Mouse (Mus musculus): Measurements from ENCODE around the gene Nppb. TPM values are rescaled to one million over a fixed set of nuclear protein-coding genes. Genes with fewer than 3 reads are reported as not detected.

Nppb gene
- polyA plus RNA-seq, 1 experiment from 2014 or later: not detected

GRCm38 (mm10) chr4:147940111-147940510, 45.5 kb upstream of the Nppb start:
- TF ChIP-seq CTCF (IDR thresholded peaks at IDR 0.05; ENCODE audit: low read depth): no peak
- 0 out of 2 replicates have a peak overlapping the region, but pooled peaks have one; percentile 88 for H3K4me3 ChIP-seq (ENCODE audit: low read depth, low read length)
- ATAC-seq (ENCODE audit: insufficient read depth) (no peak), DNase-seq (peak; percentile 80)
- H3K27ac ChIP-seq (ENCODE audit: low read depth): peak overlapping the region; percentile 81
- 37% methylated on average over 9 of the region's 9 CpGs for WGBS
- no peaks in the 10 kb centered on the region for H3K27me3 ChIP-seq (ENCODE audit: insufficient read depth, low read length)
- H3K9me3 ChIP-seq (ENCODE audit: low read depth, low read length): no peaks in the 10 kb centered on the region
- peaks cover 19% of the 10 kb centered on the region for H3K4me1 ChIP-seq (ENCODE audit: insufficient read depth)
- H3K9ac ChIP-seq: no peak overlapping the region
- peak overlapping the region; percentile 97 for H3K4me2 ChIP-seq
- H3K36me3 ChIP-seq (ENCODE audit: insufficient read depth): peaks cover 11% of the 10 kb centered on the region

GRCm38 (mm10) chr4:147940576-147941044, 45.0 kb upstream of the Nppb start, which contains the start of gene 2510039O18Rik:
TSS of gene 2510039O18Rik (plus strand) at chr4:147940895.
- TF ChIP-seq CTCF (IDR thresholded peaks at IDR 0.05; ENCODE audit: low read depth): no peak
- H3K9me3 ChIP-seq (ENCODE audit: low read depth, low read length): no peaks in the 10 kb centered on the region
- H3K36me3 ChIP-seq (ENCODE audit: insufficient read depth): peaks cover 16% of the 10 kb centered on the region
- H3K27ac ChIP-seq (ENCODE audit: low read depth): peak within 1 kb of the TSS; percentile 81
- H3K27me3 ChIP-seq (ENCODE audit: insufficient read depth, low read length): no peaks in the 10 kb centered on the region
- peak within 1 kb of the TSS; percentile 79 for H3K9ac ChIP-seq
- WGBS: 1% methylated on average over 34 of the region's 35 CpGs
- H3K4me2 ChIP-seq: peak within 1 kb of the TSS; percentile 97
- ATAC-seq (ENCODE audit: insufficient read depth): peak; percentile 62
- H3K4me1 ChIP-seq (ENCODE audit: insufficient read depth): peaks cover 19% of the 10 kb centered on the region
- peak; percentile 96 for DNase-seq
- peak within 1 kb of the TSS; percentile 88 for H3K4me3 ChIP-seq (ENCODE audit: low read depth, low read length)

DNA sequence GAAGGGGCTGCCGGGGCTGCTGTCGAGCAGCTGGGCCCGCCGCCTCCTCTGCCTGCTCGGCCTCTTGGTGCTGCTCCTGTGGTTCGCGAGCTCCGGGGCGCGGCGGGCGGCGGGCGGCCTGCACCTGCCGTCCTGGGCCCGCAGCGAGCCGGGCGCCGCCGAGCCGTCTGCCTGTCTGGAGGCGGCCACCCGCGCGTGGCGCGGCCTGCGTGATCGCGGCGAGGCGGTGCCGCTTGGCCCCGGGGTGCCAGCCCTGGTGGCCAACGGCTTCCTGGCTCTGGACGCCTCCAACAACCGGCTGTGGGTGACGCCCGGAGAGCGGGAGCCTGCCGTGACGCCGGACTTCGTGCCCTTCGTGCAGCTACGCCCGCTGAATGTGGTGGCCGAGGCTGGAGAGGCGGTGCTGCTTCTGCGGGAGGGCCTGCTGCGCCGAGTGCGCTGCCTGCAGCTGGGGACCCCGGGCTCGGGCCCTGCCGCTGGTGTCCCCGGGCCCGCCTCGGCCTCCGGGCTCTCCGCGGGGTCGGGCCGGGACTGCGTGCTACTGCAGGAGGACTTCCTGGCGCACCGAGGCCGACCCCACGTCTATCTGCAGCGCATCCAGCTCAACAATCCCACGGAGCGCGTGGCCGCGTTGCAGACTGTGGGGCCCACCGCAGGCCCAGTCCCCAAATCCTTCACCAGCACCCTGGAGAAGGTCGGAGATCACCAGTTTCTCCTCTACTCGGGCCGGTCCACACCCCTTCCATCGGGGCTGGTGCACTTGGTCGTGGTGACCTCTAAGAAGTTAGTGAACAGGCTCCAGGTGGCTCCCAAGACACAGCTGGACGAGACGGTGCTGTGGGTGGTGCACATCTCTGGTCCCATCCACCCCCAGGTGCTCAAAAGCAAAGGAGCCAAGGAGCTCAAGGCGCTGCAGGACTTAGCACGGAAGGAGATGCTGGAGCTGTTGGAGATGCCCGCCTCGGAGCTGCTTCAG, 44.3 kb upstream of the Nppb start:
- no peak for TF ChIP-seq CTCF (IDR thresholded peaks at IDR 0.05; ENCODE audit: low read depth)
- Histone ChIP-seq H3K4me2 (peak overlapping the region; percentile 97), H3K4me1 (ENCODE audit: insufficient read depth) (peaks cover 14% of the 10 kb centered on the region), H3K9ac (peak overlapping the region; percentile 79), H3K36me3 (ENCODE audit: insufficient read depth) (peaks cover 23% of the 10 kb centered on the region), H3K9me3 (ENCODE audit: low read depth, low read length) (no peaks in the 10 kb centered on the region), H3K4me3 (ENCODE audit: low read depth, low read length) (peak overlapping the region; percentile 88), H3K27ac (ENCODE audit: low read depth) (no peak overlapping the region), H3K27me3 (ENCODE audit: insufficient read depth, low read length) (no peaks in the 10 kb centered on the region)
- 5% methylated on average over 80 of the region's 88 CpGs for WGBS
- ATAC-seq (ENCODE audit: insufficient read depth) (peak; percentile 32), DNase-seq (peak; percentile 22)

DNA sequence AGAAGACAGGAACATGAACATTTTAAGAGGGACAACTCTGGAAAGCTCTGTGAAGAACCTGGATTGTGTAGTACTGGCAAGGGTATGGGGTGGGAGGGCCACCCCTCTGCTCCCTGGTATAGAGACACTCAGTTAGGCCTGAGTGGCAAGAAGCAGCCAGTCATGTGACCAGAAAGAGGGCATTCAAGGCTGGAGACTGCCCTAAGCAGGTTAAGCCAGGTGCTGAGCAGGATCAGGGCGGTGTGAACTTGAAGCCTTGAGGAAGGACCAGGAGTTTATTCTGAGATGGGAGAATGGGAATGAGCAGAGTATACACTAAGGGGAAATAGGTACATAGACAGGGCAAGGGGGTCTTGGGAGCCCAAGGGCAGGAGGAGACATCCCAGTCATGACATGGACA, 42.6 kb upstream of the Nppb start:
- no peak for TF ChIP-seq CTCF (IDR thresholded peaks at IDR 0.05; ENCODE audit: low read depth)
- Histone ChIP-seq H3K27me3 (ENCODE audit: insufficient read depth, low read length) (no peaks in the 10 kb centered on the region), H3K27ac (ENCODE audit: low read depth) (no peak overlapping the region), H3K4me2 (peak overlapping the region; percentile 97; the same call in 1 of the 2 replicates), H3K4me3 (ENCODE audit: low read depth, low read length) (no peak overlapping the region), H3K9ac (no peak overlapping the region), H3K4me1 (ENCODE audit: insufficient read depth) (peaks cover 14% of the 10 kb centered on the region), H3K36me3 (ENCODE audit: insufficient read depth) (peaks cover 39% of the 10 kb centered on the region), H3K9me3 (ENCODE audit: low read depth, low read length) (no peaks in the 10 kb centered on the region)
- 89% methylated on average over 1 of the region's 1 CpGs for WGBS
- no peak for DNase-seq
- ATAC-seq (ENCODE audit: insufficient read depth): no peak

GRCm38 (mm10) chr4:147947511-147947910, 38.1 kb upstream of the Nppb start:
- no peak overlapping the region for H3K4me3 ChIP-seq (ENCODE audit: low read depth, low read length)
- no peak overlapping the region for H3K4me2 ChIP-seq
- no peaks in the 10 kb centered on the region for H3K4me1 ChIP-seq (ENCODE audit: insufficient read depth)
- H3K9me3 ChIP-seq (ENCODE audit: low read depth, low read length): no peaks in the 10 kb centered on the region
- DNase-seq (no peak), ATAC-seq (ENCODE audit: insufficient read depth) (0 out of 2 replicates have a peak, but pooled peaks have one; percentile 30)
- H3K27me3 ChIP-seq (ENCODE audit: insufficient read depth, low read length): no peaks in the 10 kb centered on the region
- no peak overlapping the region for H3K27ac ChIP-seq (ENCODE audit: low read depth)
- 31% methylated on average over 2 of the region's 2 CpGs for WGBS
- no peak overlapping the region for H3K9ac ChIP-seq
- TF ChIP-seq CTCF (IDR thresholded peaks at IDR 0.05; ENCODE audit: low read depth): no peak
- peaks cover 39% of the 10 kb centered on the region for H3K36me3 ChIP-seq (ENCODE audit: insufficient read depth)

DNA sequence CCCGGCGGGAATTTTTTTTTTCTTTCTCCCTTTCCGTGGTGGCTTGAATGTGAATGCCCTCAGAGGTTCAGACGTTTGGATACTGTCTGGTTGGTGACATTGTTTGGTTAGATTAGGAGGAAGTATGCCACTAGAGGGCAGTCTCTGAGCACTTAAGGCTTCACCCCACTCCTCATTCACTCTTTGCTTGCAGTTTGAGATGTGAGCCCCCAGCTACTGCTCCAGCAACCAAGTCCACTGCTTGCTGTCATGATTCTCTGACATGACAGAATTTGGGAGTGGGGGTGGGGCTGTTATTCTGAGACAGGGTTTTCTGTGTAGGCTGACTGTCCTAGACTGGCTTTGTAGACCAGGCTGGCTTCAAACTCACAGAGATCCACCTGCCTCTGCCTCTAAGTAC, 32.0 kb upstream of the Nppb start:
- DNase-seq: peak; percentile 74
- WGBS: 9% methylated on average over 4 of the region's 4 CpGs
- H3K4me2 ChIP-seq: no peak overlapping the region

GRCm38 (mm10) chr4:147957141-147957540, 28.4 kb upstream of the Nppb start:
- no peak overlapping the region for H3K4me3 ChIP-seq (ENCODE audit: low read depth, low read length)
- H3K27me3 ChIP-seq (ENCODE audit: insufficient read depth, low read length): no peaks in the 10 kb centered on the region
- H3K4me2 ChIP-seq: no peak overlapping the region
- H3K27ac ChIP-seq (ENCODE audit: low read depth): no peak overlapping the region
- WGBS: 39% methylated on average over 11 of the region's 11 CpGs
- no peak overlapping the region for H3K9ac ChIP-seq
- no peak for TF ChIP-seq CTCF (IDR thresholded peaks at IDR 0.05; ENCODE audit: low read depth)
- H3K9me3 ChIP-seq (ENCODE audit: low read depth, low read length): no peaks in the 10 kb centered on the region
- DNase-seq (peak; percentile 80), ATAC-seq (ENCODE audit: insufficient read depth) (no peak)
- H3K36me3 ChIP-seq (ENCODE audit: insufficient read depth): no peaks in the 10 kb centered on the region
- H3K4me1 ChIP-seq (ENCODE audit: insufficient read depth): no peaks in the 10 kb centered on the region

More for the DNA sequence above, 32.0 kb upstream of the Nppb start:
- Histone ChIP-seq H3K36me3 (ENCODE audit: insufficient read depth) (no peaks in the 10 kb centered on the region), H3K9ac (no peak overlapping the region), H3K4me3 (ENCODE audit: low read depth, low read length) (no peak overlapping the region), H3K27me3 (ENCODE audit: insufficient read depth, low read length) (no peaks in the 10 kb centered on the region), H3K4me1 (ENCODE audit: insufficient read depth) (no peaks in the 10 kb centered on the region), H3K27ac (ENCODE audit: low read depth) (no peak overlapping the region), H3K9me3 (ENCODE audit: low read depth, low read length) (no peaks in the 10 kb centered on the region)
- ATAC-seq (ENCODE audit: insufficient read depth): no peak
- peak; percentile 64 for TF ChIP-seq CTCF (IDR thresholded peaks at IDR 0.05; ENCODE audit: low read depth)
